14 mouse cellular contexts compared by ENCODE assay signal in genomic region chr13:40737099-40737498, GRCm38 (mm10). TPM values are rescaled to one million over a fixed set of nuclear protein-coding genes. Genes with fewer than 3 reads are reported as not detected.
DNase-seq lines count a peak whose midpoint lies in the region; ATAC-seq and TF ChIP-seq lines count a peak whose summit lies in the region.
"Had no signal": no experiment of that assay in that cellular context is flagged by ENCODE, and none has a peak within 500 bp of the region (broad histone marks: within the 10 kb centered on the region; RNA-seq: fewer than 3 reads in every experiment).

No protein-coding gene starts in this region.

- peaks cover 99% of the 10 kb centered on the region for H3K27me3 ChIP-seq in heart, embryonic 10.5 days (ENCODE audit: insufficient read depth, poor library complexity, severe bottlenecking)
- H3K27me3 ChIP-seq in midbrain, embryonic 11.5 days (ENCODE audit: control insufficient read depth, insufficient read depth, low read length): peaks cover 98% of the 10 kb centered on the region
- peaks cover 90% of the 10 kb centered on the region for H3K27me3 ChIP-seq in midbrain, postnatal 0 days (ENCODE audit: insufficient read depth, low read length)
- peaks cover 89% of the 10 kb centered on the region for H3K27me3 ChIP-seq in limb, embryonic 11.5 days (ENCODE audit: control insufficient read depth, insufficient read depth, low read length)

- no peaks in the 10 kb centered on the region for H3K9me3 ChIP-seq in heart, embryonic 10.5 days
- H3K9me3 ChIP-seq in midbrain, embryonic 11.5 days (ENCODE audit: control insufficient read depth, low read length): no peaks in the 10 kb centered on the region
- H3K9me3 ChIP-seq in midbrain, postnatal 0 days (ENCODE audit: low read length): no peaks in the 10 kb centered on the region
- H3K9me3 ChIP-seq in limb, embryonic 11.5 days (ENCODE audit: control insufficient read depth, low read length): no peaks in the 10 kb centered on the region
- H3K9me3 ChIP-seq: liver, embryonic 15.5 days had no signal

- H3K36me3 ChIP-seq in heart, embryonic 10.5 days: no peaks in the 10 kb centered on the region
- H3K36me3 ChIP-seq in midbrain, embryonic 11.5 days (ENCODE audit: control insufficient read depth, insufficient read depth, low read length): no peaks in the 10 kb centered on the region
- no peaks in the 10 kb centered on the region for H3K36me3 ChIP-seq in midbrain, postnatal 0 days (ENCODE audit: insufficient read depth, low read length)
- no peaks in the 10 kb centered on the region for H3K36me3 ChIP-seq in limb, embryonic 11.5 days (ENCODE audit: control insufficient read depth, insufficient read depth, low read length)
- H3K36me3 ChIP-seq: liver, embryonic 15.5 days had no signal

- no peak overlapping the region for H3K4me3 ChIP-seq in heart, embryonic 10.5 days
- H3K4me3 ChIP-seq in midbrain, embryonic 11.5 days (ENCODE audit: low read depth, low read length): no peak overlapping the region
- no peak overlapping the region for H3K4me3 ChIP-seq in midbrain, postnatal 0 days (ENCODE audit: low read depth, low read length)
- H3K4me3 ChIP-seq in limb, embryonic 11.5 days (ENCODE audit: low read depth, low read length): 0 out of 2 replicates have a peak overlapping the region, but pooled peaks have one; percentile 8
- H3K4me3 ChIP-seq: erythroblast, embryonic 14.5 days; heart, adult 2 months; left cerebral cortex, adult 2 months; liver, embryonic 15.5 days had no signal

- intact Hi-C loops in heart, postnatal 14 days (cut with DNase I): no loop called here
- intact Hi-C loops in left cerebral cortex, postnatal 4 days (cut with DNase I): no loop called here

- H3K4me2 ChIP-seq in midbrain, embryonic 11.5 days: no peak overlapping the region
- no peak overlapping the region for H3K4me2 ChIP-seq in midbrain, postnatal 0 days (ENCODE audit: low read depth, low read length, poor library complexity, severe bottlenecking)
- no peak overlapping the region for H3K4me2 ChIP-seq in limb, embryonic 11.5 days (ENCODE audit: low read depth, severe bottlenecking)
- H3K4me2 ChIP-seq: liver, embryonic 15.5 days had no signal

- no peak for ATAC-seq in midbrain, embryonic 11.5 days (ENCODE audit: low FRiP score)
- no peak for ATAC-seq in midbrain, postnatal 0 days (ENCODE audit: low FRiP score)
- ATAC-seq in limb, embryonic 11.5 days (ENCODE audit: insufficient number of reproducible peaks, low FRiP score, low TSS enrichment, low read depth): no peak
- peak; percentile 50 for ATAC-seq in neutrophil, adult 5-6 weeks (ENCODE audit: extremely low read depth, insufficient number of reproducible peaks, low FRiP score, poor library complexity, severe bottlenecking)

- 3% methylated on average over 15 of the region's 15 CpGs for WGBS in heart, embryonic 10.5 days
- WGBS in midbrain, embryonic 11.5 days: 1% methylated on average over 15 of the region's 15 CpGs
- 9% methylated on average over 15 of the region's 15 CpGs for WGBS in midbrain, postnatal 0 days
- WGBS in limb, embryonic 11.5 days: 4% methylated on average over 15 of the region's 15 CpGs

- no peak overlapping the region for H3K27ac ChIP-seq in heart, embryonic 10.5 days
- no peak overlapping the region for H3K27ac ChIP-seq in midbrain, embryonic 11.5 days (ENCODE audit: low read depth, low read length)
- H3K27ac ChIP-seq in midbrain, postnatal 0 days (ENCODE audit: low read depth, low read length): no peak overlapping the region
- no peak overlapping the region for H3K27ac ChIP-seq in limb, embryonic 11.5 days (replicated peaks; ENCODE audit: low read depth, low read length)
- H3K27ac ChIP-seq: heart, adult 2 months; left cerebral cortex, adult 2 months; liver, embryonic 15.5 days had no signal

- peaks cover 30% of the 10 kb centered on the region for H3K4me1 ChIP-seq in heart, embryonic 10.5 days
- H3K4me1 ChIP-seq in midbrain, embryonic 11.5 days (ENCODE audit: control insufficient read depth, insufficient read depth, low read length): peaks cover 9% of the 10 kb centered on the region
- H3K4me1 ChIP-seq in midbrain, postnatal 0 days (ENCODE audit: insufficient read depth, low read length): no peaks in the 10 kb centered on the region
- peaks cover 17% of the 10 kb centered on the region for H3K4me1 ChIP-seq in limb, embryonic 11.5 days (ENCODE audit: control insufficient read depth, insufficient read depth, low read length)

- no peak for TF ChIP-seq CTCF in midbrain, postnatal 0 days (IDR thresholded peaks at IDR 0.05)

- DNase-seq in heart, embryonic 10.5 days (ENCODE audit: low spot score): peak; percentile 75
- no peak for DNase-seq in heart, postnatal 14 days
- DNase-seq in midbrain, embryonic 11.5 days (ENCODE audit: low spot score, missing footprints): peak; percentile 97
- no peak for DNase-seq in midbrain, postnatal 0 days (ENCODE audit: low spot score)
- DNase-seq in limb, embryonic 11.5 days (ENCODE audit: low spot score): no peak
- DNase-seq in natural killer cell, adult 2 months (ENCODE audit: low spot score in 2 of 2): no peak
- no peak for DNase-seq in left cerebral cortex, postnatal 4 days
- DNase-seq: adrenal gland, adult 2 months; B cell, adult 2 months; heart, adult 2 months had no signal

- no peak overlapping the region for H3K9ac ChIP-seq in midbrain, embryonic 11.5 days (ENCODE audit: low read length)
- no peak overlapping the region for H3K9ac ChIP-seq in midbrain, postnatal 0 days (replicated peaks; ENCODE audit: low read length, poor library complexity, severe bottlenecking)
- H3K9ac ChIP-seq in limb, embryonic 11.5 days (ENCODE audit: low read length): no peak overlapping the region
- H3K9ac ChIP-seq: liver, embryonic 15.5 days had no signal

RNA-seq across cellular contexts. Expression of gene Tfap2a, which starts 1.1 kb away (rescaled TPM):
- 1.0 and 1.6 TPM in 2 replicates for polyA plus RNA-seq in heart, embryonic 10.5 days (2016; fragmentation: Nextera tagmentation; extraction: Ambion mirVana)
- under 1 TPM; 0.22 to 0.26 TPM for total RNA-seq in heart, postnatal 14 days (2021)
- 3.0 and 4.7 TPM in 2 replicates for polyA plus RNA-seq in midbrain, embryonic 11.5 days (2014; fragmentation: Nextera tagmentation; extraction: Ambion mirVana)
- total RNA-seq in midbrain, postnatal 0 days (2014; rRNA removed): 1.3 and 4.0 TPM in 2 replicates
- 1.3 and 2.0 TPM in 2 replicates for polyA plus RNA-seq in midbrain, postnatal 0 days (2015; fragmentation: Nextera tagmentation; extraction: Ambion mirVana)
- 7.2 and 7.3 TPM in 2 replicates for polyA plus RNA-seq in limb, embryonic 11.5 days (2014; fragmentation: Nextera tagmentation; extraction: Ambion mirVana)
- not detected in 2 replicates for total RNA-seq in neutrophil, adult 5-6 weeks (2017)
- total RNA-seq in left cerebral cortex, postnatal 4 days (2021): under 1 TPM; 0.32 to 0.66 TPM
- polyA plus RNA-seq: erythroblast, embryonic 14.5 days; liver, embryonic 15.5 days had no signal

Comparison
In these comparisons a context has a peak if more than half of its experiments do, and no peak if none do; other contexts are left out.
1. DNase-seq: peak in heart, embryonic 10.5 days (single experiment) and midbrain, embryonic 11.5 days (single experiment); none in heart, postnatal 14 days (0 of 2), midbrain, postnatal 0 days (single experiment), limb, embryonic 11.5 days (single experiment), natural killer cell, adult 2 months (0 of 2) and left cerebral cortex, postnatal 4 days (single experiment).